Mouse (Mus musculus) neural tube, embryonic 12.5 days (tissue): ENCODE measurements around the gene 1700042G07Rik. TPM values are rescaled to one million over a fixed set of nuclear protein-coding genes. Genes with fewer than 3 reads are reported as not detected.
"Not testable (repeated sequence)": the region's sequence is repeated elsewhere in the genome, so short reads cannot be mapped to it uniquely, and the experiment has no call there.

Experiments used
- ATAC-seq: fragments of 200-750 bp; cut with Nextera tagmentation; 2 replicates; pipeline ENCODE4 v1.8.0; 2017; ENCODE audit warnings: low read depth, mild to moderate bottlenecking, moderate TSS enrichment, moderate library complexity; ENCODE audit not compliant: low FRiP score
- H3K27ac ChIP-seq: fragments of 300-500 bp; sonication (generic); 2 replicates; pipeline ENCODE4 v1.5.1; 2016
- H3K27me3 ChIP-seq: fragments of 300-500 bp; sonication (generic); replicated peaks from 2 replicates; pipeline ENCODE4 v1.6.1; 2016; ENCODE audit warnings: mild to moderate bottlenecking
- H3K36me3 ChIP-seq: fragments of 300-500 bp; sonication (generic); 2 replicates; pipeline ENCODE4 v1.6.1; 2016; ENCODE audit warnings: mild to moderate bottlenecking
- H3K4me1 ChIP-seq: fragments of 300-500 bp; sonication (generic); 2 replicates; pipeline ENCODE4 v1.6.1; 2016
- H3K4me2 ChIP-seq: fragments of 300-500 bp; sonication (generic); replicated peaks from 2 replicates; pipeline ENCODE4 v1.6.1; 2016; ENCODE audit warnings: mild to moderate bottlenecking
- H3K4me3 ChIP-seq: fragments of 300-500 bp; sonication (generic); 2 replicates; pipeline ENCODE4 v1.5.1; 2016
- H3K9ac ChIP-seq: fragments of 300-500 bp; sonication (generic); 2 replicates; pipeline ENCODE4 v1.6.1; 2016; ENCODE audit warnings: mild to moderate bottlenecking
- H3K9me3 ChIP-seq: fragments of 300-500 bp; sonication (generic); 2 replicates; pipeline ENCODE4 v1.6.1; 2016; ENCODE audit warnings: mild to moderate bottlenecking
- WGBS: fragments of 180-500 bp; shearing (Covaris S2); methylation state at CpG from one replicate; pipeline ENCODE4 v1.1.7; 2016; 5-methylcytosine and 5-hydroxymethylcytosine counted together
- polyA plus RNA-seq: library from polyadenylated mRNA; unstranded; fragments of >200 nt; fragmentation: Nextera tagmentation; extraction: Ambion mirVana; gene quantifications from 2 replicates; pipeline ENCODE4 v1.2.1, GENCODE M21; 2016

Gene 1700042G07Rik
- polyA plus RNA-seq, 1 experiment from 2014 or later: not detected

DNA sequence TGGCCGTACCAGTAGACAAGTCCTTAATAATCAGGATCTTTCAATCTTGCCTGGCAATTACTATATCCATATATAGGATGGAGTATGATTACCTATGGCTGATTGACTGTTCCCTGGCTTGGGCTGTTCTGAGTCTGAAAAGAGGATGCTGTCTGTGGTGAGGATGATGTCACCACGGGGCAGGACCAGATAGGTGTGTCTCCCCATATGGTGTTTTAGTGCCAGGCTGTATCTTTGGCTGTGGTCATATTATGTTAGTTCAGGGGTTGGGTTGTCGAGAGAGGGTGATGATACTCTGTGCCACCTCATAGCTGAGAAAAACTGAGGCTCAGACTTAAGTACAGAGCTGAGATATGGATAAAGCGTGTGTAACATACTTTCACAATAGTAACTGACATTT lies 11.9 kb downstream of the 1700042G07Rik start:
- 88% methylated on average over 4 of the region's 4 CpGs for WGBS
- Histone ChIP-seq H3K27ac (no peak overlapping the region), H3K4me3 (no peak overlapping the region), H3K9me3 (no peaks in the 10 kb centered on the region), H3K27me3 (no peaks in the 10 kb centered on the region), H3K36me3 (no peaks in the 10 kb centered on the region), H3K4me2 (no peak overlapping the region), H3K9ac (no peak overlapping the region), H3K4me1 (no peaks in the 10 kb centered on the region)
- ATAC-seq: no peak

DNA sequence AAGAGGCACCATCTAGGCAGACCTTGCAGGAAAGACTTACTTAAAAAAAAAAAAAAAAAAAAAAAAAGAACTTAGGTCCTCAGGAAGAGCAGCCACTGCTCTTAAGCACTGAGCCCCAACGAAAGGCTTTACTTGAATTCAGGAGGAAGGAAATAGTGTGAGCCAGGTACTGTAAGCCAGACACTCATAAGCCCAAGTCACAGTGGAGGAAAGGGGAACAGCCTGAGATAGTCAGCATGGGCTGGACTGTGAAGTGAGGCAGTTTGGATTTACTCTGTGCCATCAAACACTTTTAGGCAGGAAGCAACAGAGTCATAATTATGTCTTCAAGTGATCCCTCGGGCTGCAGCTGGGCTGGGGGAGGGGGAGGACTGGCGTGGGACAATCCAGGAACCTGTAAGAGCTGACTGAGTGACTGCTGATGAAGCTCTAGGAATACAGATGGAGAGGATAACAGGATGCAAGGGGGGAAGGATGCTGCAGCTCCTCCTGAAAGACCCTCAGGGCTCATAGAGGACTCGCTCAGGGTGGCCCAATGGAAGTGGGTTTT lies 19.2 kb downstream of the 1700042G07Rik start:
- 50% methylated on average over 4 of the region's 4 CpGs for WGBS
- no peak for ATAC-seq

DNA sequence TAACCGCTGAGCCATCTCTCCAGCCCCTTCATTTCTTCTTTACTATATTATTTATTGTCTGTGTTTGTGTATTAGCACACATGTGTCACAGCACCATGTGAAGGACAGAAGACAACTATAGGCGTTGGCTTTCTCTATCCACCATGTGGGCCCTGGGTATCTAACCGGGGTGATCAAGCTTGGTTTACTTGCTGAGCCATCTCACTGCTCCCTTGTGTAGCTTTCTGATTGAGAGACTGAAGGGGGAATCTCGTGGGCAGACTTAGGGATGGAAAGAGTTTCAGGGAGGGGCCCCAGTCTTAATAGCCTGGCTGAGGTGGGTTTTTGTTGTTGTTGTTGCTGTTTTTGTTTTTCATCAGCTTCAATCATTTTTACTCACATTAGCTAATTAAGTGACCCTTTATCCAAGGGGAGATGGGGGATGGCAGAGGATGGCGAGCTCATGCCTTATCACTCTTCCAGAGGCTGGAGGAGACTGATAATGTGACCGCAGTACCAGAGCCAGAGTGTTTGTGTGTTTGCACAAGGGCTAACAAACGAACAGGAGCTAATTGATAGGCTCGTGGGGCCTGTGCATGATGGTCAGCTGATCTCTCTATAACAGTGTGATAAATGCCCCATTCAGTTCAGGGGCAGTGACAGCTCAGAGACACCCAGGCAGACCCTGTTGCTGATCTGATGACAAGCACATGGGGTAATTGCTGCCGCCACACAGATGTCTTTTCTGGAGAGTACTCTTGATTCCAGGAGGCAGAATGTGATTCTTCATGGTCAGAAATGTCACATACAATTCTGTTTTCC lies 20.6 kb downstream of the 1700042G07Rik start:
- ATAC-seq: no peak
- Histone ChIP-seq H3K4me2 (no peak overlapping the region), H3K4me1 (no peaks in the 10 kb centered on the region), H3K36me3 (no peaks in the 10 kb centered on the region), H3K9ac (no peak overlapping the region), H3K27ac (no peak overlapping the region), H3K9me3 (no peaks in the 10 kb centered on the region), H3K27me3 (no peaks in the 10 kb centered on the region), H3K4me3 (no peak overlapping the region)
- WGBS: 78% methylated on average over 9 of the region's 9 CpGs

More for the DNA sequence above, 19.2 kb downstream of the 1700042G07Rik start:
- no peaks in the 10 kb centered on the region for H3K9me3 ChIP-seq
- no peaks in the 10 kb centered on the region for H3K36me3 ChIP-seq
- no peak overlapping the region for H3K4me2 ChIP-seq
- H3K27me3 ChIP-seq: no peaks in the 10 kb centered on the region
- no peak overlapping the region for H3K27ac ChIP-seq
- H3K4me1 ChIP-seq: no peaks in the 10 kb centered on the region
- no peak overlapping the region for H3K4me3 ChIP-seq
- no peak overlapping the region for H3K9ac ChIP-seq

DNA sequence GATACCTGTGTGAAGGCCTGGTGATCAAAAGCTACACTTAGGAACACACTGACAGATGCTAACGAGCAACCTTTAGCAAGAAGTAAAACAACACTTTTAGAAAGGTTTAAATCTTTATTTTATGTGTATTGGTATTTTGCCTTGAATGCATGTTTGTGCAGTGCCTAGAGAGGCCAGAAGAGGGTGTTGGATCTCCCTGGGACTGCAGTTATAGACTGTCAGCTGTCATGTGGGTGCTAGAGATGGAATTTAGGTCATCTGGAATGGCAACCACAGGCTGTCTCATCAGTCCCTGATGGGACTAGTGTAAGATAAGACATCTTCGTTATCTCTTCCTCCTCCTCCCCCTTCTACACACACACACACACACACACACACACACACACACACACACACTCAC lies 25.2 kb downstream of the 1700042G07Rik start:
- no peaks in the 10 kb centered on the region for H3K9me3 ChIP-seq
- H3K9ac ChIP-seq: no peak overlapping the region
- no peak overlapping the region for H3K4me2 ChIP-seq
- H3K27ac ChIP-seq: no peak overlapping the region
- no peaks in the 10 kb centered on the region for H3K36me3 ChIP-seq
- H3K27me3 ChIP-seq: no peaks in the 10 kb centered on the region
- H3K4me1 ChIP-seq: no peaks in the 10 kb centered on the region
- ATAC-seq: no peak
- no peak overlapping the region for H3K4me3 ChIP-seq
- WGBS: 88% methylated on average over 2 of the region's 2 CpGs

DNA sequence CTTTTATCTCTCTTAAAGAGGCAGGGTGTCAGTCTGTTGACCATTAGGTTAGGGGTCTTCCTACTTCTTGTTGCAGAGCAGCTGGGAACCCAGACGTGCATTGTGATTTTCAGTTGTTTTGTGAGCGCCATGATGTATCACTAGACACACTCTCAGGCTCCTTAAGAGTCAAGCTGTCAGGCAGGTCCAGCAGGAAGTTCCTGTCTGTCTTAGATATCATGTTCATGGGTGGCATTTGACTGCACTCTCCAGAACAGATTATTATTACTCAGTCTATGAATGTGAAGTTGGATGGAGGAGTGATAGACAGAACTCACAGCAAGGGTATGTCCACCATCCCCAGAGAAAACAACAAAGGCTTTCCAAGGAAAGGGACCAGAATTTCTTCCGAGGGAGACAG lies 31.2 kb downstream of the 1700042G07Rik start:
- H3K4me1 ChIP-seq: no peaks in the 10 kb centered on the region

DNA sequence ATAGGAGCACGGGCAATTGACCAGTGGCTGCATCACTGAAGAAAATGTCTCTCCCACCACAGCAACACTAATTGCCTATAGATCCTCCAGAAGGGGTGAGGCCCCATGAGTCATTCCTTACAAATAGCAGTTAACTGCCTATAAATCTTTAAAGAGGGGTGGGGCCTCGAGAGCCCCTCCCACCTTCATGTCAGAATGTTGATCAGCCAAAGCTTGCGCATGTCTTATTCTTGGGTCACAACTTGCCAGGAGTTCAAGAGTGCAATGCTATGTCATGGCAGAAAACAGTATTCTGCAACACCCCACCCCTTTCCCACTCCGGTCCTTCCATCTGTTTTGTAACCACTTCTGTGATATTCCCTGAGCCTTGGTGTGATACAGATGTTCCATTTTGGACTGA lies 33.4 kb downstream of the 1700042G07Rik start:
- H3K27me3 ChIP-seq: no peaks in the 10 kb centered on the region
- no peak overlapping the region for H3K27ac ChIP-seq
- no peak overlapping the region for H3K4me2 ChIP-seq
- H3K36me3 ChIP-seq: no peaks in the 10 kb centered on the region
- H3K9me3 ChIP-seq: no peaks in the 10 kb centered on the region
- no peak for ATAC-seq
- no peaks in the 10 kb centered on the region for H3K4me1 ChIP-seq
- no peak overlapping the region for H3K9ac ChIP-seq
- 61% methylated on average over 4 of the region's 4 CpGs for WGBS
- no peak overlapping the region for H3K4me3 ChIP-seq

More for the DNA sequence above, 31.2 kb downstream of the 1700042G07Rik start:
- Histone ChIP-seq H3K4me3 (no peak overlapping the region), H3K36me3 (no peaks in the 10 kb centered on the region), H3K27ac (no peak overlapping the region), H3K4me2 (no peak overlapping the region), H3K9me3 (no peaks in the 10 kb centered on the region), H3K27me3 (no peaks in the 10 kb centered on the region), H3K9ac (no peak overlapping the region)
- 69% methylated on average over 3 of the region's 3 CpGs for WGBS
- no peak for ATAC-seq

DNA sequence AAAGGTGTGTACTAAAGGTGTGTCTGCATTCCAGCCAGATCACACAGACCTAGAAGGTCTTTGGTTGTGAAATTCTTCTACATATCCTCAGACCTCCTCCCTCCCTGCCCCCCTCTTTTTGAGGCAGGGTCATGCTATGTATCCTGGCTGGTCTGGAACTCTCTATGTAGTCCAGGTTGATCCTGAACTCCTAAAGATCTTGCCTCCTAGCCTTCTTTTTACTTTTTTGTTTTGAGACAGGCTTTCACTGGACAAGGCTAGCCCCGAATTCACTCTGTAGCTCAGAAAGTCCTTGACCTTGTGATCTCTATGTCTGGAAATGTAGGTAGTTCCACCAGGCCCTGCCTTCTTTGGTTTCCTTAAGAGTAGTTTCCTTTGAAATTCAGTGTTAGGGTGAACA lies 35.7 kb downstream of the 1700042G07Rik start:
- no peaks in the 10 kb centered on the region for H3K9me3 ChIP-seq
- no peak overlapping the region for H3K4me2 ChIP-seq
- no peak overlapping the region for H3K27ac ChIP-seq
- no peak overlapping the region for H3K9ac ChIP-seq
- no peaks in the 10 kb centered on the region for H3K36me3 ChIP-seq
- H3K4me3 ChIP-seq: no peak overlapping the region
- no peak for ATAC-seq
- H3K27me3 ChIP-seq: no peaks in the 10 kb centered on the region
- 80% methylated on average over 1 of the region's 1 CpGs for WGBS
- H3K4me1 ChIP-seq: no peaks in the 10 kb centered on the region

DNA sequence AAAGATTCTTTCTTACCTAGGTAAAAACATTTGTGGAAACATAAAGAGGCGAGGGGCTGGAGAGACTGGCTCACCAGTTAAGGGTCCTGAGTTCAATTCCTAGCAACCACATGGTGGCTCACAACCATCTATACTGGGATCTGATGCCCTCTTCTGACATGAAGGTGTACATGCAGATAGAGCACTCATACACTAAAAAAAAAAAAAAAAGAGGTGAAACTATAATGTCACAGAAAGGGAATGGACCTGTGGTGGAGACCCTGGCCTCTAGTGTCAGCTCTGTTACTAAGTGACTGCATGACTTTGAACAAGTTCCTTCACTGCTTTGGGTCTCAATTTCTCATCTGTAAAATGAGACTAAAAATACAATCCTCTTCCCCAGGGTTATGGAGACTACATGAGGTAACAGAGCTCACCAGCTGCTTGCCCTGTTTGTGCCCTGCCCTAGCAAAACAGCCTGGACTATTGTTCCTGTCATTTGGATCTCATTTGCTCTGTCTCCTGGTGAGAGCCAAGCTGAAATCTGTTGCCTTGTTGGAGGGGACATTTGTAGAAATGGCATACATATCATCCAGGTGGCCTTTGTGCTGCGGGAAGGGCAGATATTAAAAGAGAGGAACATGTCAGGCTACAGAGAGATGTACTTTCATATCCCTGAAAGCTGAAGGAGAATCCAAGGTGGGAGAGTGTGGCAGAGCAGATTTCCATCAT lies 42.9 kb downstream of the 1700042G07Rik start:
- Histone ChIP-seq H3K4me1 (peaks cover 7% of the 10 kb centered on the region), H3K4me2 (no peak overlapping the region), H3K4me3 (no peak overlapping the region), H3K27me3 (no peaks in the 10 kb centered on the region), H3K27ac (no peak overlapping the region), H3K9me3 (no peaks in the 10 kb centered on the region), H3K36me3 (no peaks in the 10 kb centered on the region), H3K9ac (no peak overlapping the region)
- ATAC-seq: no peak
- WGBS: 91% methylated on average over 2 of the region's 2 CpGs

DNA sequence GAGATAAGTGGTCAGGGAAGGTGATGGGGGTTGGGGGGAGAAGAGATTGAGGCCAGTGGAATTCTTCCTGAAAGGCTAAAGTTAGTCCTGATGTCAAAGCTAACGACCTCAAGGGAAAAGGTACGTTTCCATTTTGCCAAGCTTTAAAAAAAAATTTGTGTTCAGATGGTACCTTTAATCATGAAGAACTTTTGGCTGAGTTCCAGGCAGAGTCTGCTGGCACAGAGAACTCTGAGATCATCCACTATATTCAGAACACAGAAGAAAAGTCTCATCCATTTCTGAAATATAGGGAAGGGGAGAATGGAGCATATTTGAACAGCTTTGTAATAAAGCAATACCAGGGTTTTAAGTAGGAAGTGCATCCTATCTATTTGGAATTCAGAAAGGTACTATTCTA lies 43.9 kb downstream of the 1700042G07Rik start:
- H3K27ac ChIP-seq: no peak overlapping the region
- no peaks in the 10 kb centered on the region for H3K9me3 ChIP-seq
- no peaks in the 10 kb centered on the region for H3K27me3 ChIP-seq
- ATAC-seq: no peak
- H3K4me2 ChIP-seq: no peak overlapping the region
- no peak overlapping the region for H3K9ac ChIP-seq
- WGBS: 76% methylated on average over 2 of the region's 2 CpGs
- H3K4me1 ChIP-seq: peaks cover 7% of the 10 kb centered on the region
- H3K4me3 ChIP-seq: no peak overlapping the region
- H3K36me3 ChIP-seq: no peaks in the 10 kb centered on the region

DNA sequence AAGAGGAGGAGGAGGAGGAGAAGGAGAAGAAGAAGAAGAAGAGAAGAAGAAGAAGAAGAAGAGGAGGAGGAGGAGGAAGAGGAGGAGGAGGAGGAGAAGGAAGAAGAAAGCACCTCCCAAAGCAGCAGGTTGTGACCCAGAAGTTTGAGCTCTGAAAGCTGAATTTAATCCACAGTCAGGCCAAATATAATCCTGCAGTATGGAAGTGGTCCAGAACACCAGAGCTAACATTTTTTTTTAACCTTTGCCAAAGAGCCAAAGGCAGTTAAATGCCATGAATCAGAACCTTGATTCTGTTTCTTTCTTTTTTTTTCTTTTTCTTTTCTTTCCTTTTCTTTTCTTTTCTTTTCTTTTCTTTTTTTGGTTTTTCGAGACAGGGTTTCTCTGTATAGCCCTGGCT lies 44.5 kb downstream of the 1700042G07Rik start:
- ATAC-seq, H3K4me2 ChIP-seq, H3K4me3 ChIP-seq, H3K36me3 ChIP-seq, H3K27me3 ChIP-seq, H3K9ac ChIP-seq, H3K27ac ChIP-seq, H3K9me3 ChIP-seq, H3K4me1 ChIP-seq: not testable (repeated sequence)
- WGBS: 91% methylated on average over 1 of the region's 1 CpGs

DNA sequence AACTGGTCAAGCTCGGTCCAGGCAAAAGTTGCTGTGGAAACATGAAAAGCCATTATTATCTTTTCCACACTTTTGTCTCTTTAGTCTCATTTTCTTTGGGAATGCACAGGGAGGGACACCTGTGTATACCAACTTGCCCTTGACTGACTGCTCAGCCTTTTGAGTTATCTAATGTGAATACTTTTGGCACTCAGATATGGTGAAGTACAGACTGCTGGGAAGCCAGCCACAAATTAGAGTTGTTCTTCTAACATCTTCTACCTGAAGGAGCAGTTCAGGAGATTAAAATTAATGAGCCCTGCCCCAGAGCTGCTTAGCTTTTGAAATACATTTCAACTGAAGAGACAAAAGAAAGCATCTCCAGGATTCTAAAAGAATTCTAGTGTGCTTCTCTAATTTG lies 45.9 kb downstream of the 1700042G07Rik start:
- H3K36me3 ChIP-seq: no peaks in the 10 kb centered on the region
- H3K4me3 ChIP-seq: no peak overlapping the region
- H3K9ac ChIP-seq: no peak overlapping the region
- WGBS: 83% methylated on average over 1 of the region's 1 CpGs
- H3K4me1 ChIP-seq: peaks cover 7% of the 10 kb centered on the region
- H3K4me2 ChIP-seq: no peak overlapping the region
- ATAC-seq: no peak
- no peak overlapping the region for H3K27ac ChIP-seq
- no peaks in the 10 kb centered on the region for H3K27me3 ChIP-seq
- no peaks in the 10 kb centered on the region for H3K9me3 ChIP-seq

DNA sequence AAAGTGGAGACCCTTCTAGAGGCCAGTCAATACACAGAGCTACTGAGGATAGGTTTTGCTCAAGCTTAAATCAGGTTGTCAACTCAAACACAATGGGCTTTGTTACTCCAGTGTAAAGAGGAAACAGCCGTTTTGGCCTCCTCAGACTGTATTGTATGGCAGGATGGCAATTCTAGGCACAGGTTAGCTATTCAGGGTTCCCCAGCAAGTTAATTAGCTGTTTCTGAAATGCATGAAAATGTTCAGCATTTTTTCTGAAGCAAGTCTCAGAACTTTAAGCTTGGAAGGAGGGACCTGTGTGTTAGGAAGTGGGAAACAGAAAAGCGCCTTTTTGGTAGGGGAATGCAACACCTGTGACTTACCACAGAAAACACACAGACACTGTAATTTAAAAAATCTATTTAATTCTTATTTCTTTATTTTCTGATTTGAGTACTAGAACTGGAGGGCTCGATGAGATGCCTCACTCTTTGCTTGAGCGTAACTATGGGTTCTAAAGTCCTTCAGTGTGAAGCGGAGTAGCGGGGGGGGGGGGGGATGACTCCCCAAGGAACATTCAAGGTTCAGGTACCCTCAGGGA lies 47.0 kb downstream of the 1700042G07Rik start:
- Histone ChIP-seq H3K27me3 (no peaks in the 10 kb centered on the region), H3K4me3 (peak overlapping the region; percentile 65), H3K9ac (peak overlapping the region; percentile 86), H3K36me3 (no peaks in the 10 kb centered on the region), H3K4me1 (peaks cover 7% of the 10 kb centered on the region), H3K4me2 (peak overlapping the region; percentile 74), H3K9me3 (no peaks in the 10 kb centered on the region), H3K27ac (peak overlapping the region; percentile 99)
- WGBS: 6% methylated on average over 6 of the region's 6 CpGs
- ATAC-seq: no peak
